Mouse (Mus musculus): ENCODE data around the gene Slc31a1.

The Slc31a1 gene

DNA sequence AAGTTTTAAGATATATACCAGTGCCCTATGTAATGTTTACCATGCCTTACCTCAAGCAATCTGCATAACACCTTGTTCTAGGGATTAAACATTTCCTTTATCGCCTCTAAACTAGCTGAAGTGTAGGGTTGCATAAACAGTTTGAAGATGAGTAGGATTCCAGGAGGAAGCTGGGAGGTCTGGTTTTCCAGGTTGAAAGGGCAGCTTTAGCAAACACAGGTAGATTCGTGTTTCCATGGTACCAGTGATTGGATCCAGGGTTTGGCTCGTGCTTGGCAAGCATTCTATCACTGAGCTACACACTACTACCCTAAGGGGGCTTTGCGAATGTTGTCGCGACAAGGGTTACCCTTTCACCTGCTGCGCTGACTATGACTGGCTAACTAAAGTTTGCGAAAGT lies 3.8 kb downstream of the Slc31a1 start:
- no peak for DNase-seq (ENCODE audit: low spot score)

- DNase-seq (ENCODE audit: low spot score), result no peak
These were observed 5.8 kb downstream of the Slc31a1 start for GRCm38 (mm10) chr4:62366291-62366690.

DNA sequence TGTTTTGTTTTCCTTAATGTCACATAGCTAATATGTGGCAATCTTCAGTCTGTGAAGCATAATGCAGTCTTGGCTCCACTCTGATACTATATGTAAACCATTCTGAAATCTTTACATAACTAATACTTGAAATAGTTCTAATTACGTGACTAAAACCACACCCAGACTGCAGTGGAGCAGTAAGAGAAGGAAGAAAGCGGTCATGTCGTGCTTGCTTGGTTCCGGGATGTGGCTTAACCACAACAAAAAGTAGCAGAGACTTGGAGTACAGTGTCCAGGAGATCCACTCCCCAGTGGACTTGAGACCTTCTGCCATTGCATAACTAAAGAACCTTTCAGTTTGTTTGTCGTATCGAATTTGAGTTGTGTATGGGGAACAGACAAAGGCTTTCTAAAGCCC lies 7.1 kb downstream of the Slc31a1 start:
- DNase-seq (ENCODE audit: low spot score), result no peak

- no peak for DNase-seq (ENCODE audit: low spot score)
These were observed 8.6 kb downstream of the Slc31a1 start for GRCm38 (mm10) chr4:62369091-62369490.

- no peak for DNase-seq (ENCODE audit: low spot score)
These were observed 11.9 kb downstream of the Slc31a1 start for GRCm38 (mm10) chr4:62372410-62372809.

GRCm38 (mm10) chr4:62372818-62373520 lies 12.4 kb downstream of the Slc31a1 start:
- no peak for DNase-seq (ENCODE audit: low spot score)

GRCm38 (mm10) chr4:62373668-62374067 lies 13.1 kb downstream of the Slc31a1 start:
- no peak for DNase-seq (ENCODE audit: low spot score)

GRCm38 (mm10) chr4:62374342-62374741 lies 13.8 kb downstream of the Slc31a1 start:
- no peak for DNase-seq (ENCODE audit: low spot score)

DNA sequence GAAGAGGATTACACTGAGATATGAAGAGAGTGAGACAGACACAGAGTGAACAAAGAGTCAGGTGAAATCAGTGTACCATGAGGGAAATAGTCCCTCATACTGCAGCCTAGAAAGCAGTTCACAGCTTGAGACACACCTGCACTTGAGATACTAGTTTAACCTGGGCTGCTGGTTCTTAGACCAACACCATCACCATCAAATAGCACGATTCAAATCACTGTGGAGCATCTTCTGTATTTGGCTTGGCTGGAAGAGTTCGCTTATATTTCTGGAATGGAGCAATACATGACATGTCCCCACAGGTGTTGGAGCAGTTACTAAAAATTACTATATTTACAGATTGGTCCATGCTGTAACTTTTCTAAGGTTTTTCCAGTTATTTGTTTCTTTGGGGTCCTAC lies 15.6 kb downstream of the Slc31a1 start:
- DNase-seq (ENCODE audit: low spot score), result no peak

DNA sequence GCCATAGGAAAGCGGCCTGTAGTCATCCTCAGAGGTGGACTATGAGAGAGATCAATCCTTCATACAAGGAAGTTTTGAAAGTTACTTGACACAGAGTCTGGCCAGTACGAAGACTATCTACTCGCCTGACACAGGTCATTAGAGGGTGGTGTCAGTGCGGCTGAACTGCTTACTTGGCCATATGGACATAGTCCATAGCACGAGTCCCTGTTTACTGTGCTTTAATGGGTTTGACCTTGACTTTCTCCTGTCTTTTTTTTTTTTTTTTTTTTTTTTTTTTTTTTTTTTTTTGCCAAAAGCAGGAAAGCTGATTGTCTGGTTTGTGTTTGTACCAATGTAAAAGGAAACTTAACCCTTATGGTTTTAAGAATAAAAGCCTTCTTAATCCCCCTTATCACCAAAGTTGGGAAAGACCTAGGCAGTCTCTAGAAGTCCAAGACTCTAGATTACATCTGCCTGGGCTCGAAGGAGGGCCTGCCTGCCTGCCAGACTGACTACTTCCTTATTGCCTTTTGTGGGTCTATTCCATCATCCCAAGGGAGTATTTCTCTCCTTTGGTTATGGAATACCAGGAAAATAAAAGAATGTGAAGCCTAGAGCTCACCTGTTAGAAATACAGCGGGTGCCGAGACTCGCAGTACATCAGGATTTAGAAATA lies 19.3 kb downstream of the Slc31a1 start:
- no peak for DNase-seq (ENCODE audit: low spot score)

- DNase-seq (ENCODE audit: low spot score), result no peak
These were observed 22.7 kb downstream of the Slc31a1 start for GRCm38 (mm10) chr4:62383207-62383606.

GRCm38 (mm10) chr4:62383752-62384151 lies 23.2 kb downstream of the Slc31a1 start:
- no peak for DNase-seq (ENCODE audit: low spot score)

DNA sequence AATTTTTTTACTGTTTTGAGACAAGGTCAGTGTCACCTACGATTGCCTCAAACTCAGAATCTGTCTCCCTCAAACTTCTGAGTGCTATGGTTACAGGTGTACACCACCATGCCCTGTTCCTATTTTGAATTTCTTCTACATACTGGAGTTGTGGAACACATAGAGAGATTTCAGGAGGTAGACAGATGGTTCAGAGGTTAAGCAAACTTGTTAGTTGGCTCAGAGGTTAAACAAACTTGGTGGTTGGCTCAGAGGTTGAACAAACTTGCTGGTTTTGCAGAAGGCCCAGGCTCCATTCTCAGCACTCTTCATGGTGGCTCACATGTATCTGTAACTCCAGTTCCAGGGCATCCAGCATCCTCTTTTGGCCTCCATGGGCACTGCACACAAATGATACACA lies 23.6 kb downstream of the Slc31a1 start:
- no peak for DNase-seq (ENCODE audit: low spot score)

DNA sequence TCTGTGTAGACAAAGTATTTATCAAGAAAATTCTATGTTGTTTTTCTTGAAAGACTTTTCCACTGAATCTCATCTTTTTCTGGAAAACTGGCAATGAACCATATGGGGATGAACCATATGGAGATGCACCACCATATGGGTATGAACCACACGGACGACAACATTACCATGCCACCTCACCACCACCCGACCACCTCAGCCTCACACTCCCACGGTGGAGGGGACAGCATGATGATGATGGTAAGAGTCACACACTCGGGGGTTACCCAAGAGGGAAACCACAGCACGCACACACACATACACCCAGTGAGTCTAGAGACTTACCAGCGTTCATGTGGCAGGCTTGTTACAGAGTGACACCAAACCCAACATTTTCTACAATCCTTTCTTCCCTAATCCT lies 24.9 kb downstream of the Slc31a1 start:
- no peak for DNase-seq (ENCODE audit: low spot score)

DNA sequence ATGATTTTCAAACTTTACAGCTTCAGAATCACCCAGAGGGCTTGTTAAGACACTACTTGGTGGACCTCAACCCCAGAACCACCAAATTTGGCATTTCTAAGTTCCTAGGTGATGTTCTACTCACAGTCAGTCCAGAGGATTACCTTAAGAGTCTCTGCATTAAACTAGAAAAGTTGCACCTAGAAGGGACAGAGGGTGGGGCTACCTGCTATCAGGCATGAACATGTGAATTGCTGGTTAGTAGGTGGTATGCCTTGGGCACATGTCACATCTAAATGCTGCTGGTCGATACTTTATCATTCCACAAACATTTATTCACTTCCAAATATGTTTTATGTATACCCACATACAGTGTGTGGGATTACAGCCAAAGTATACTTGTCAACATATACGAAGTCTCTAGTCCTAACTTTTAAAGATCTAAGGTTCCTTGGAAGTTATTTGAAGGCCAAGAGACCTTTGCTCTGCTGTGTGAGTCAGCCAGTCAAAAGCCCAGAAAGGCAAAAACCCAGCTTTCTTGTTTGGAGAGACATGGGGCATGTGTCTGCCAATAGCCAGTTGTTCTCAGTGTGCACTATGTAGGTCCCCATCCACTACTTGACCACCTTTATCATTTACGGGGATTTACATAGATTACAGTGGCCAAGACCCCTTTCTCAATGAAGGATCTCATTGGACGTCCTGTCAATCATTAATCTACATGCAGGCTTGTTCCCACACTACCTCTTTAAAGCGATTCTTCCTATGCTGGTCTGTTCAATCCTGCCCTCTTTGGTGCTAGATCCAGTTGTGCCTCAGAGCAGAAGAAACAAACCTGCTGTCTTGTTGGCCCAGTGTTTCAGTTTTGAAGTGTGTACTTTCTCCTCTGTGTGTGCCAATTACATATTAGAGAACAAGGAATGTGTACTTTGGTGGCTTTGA lies 29.3 kb downstream of the Slc31a1 start:
- no peak for DNase-seq (ENCODE audit: low spot score)

GRCm38 (mm10) chr4:62391892-62392291 lies 31.4 kb downstream of the Slc31a1 start:
- no peak for DNase-seq (ENCODE audit: low spot score)

DNA sequence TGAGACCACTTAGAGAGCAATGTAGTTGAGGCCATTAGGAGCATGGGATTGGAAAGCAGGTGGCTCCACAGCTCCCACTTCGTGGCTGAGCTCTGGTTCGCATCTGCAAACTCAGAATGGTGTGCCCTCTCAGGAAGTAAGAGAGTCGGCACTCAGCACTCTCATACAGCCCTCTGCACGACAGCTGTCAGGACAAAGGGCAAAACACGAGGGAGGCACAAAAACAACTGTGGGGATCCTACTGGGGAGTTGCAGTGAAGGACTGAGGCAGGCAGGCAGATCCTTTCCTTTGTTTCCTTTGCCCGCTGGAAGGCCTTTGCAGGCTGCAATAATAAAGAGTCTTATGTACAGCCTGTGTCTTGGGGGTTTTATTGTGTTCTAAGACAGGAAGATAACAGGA lies 32.9 kb downstream of the Slc31a1 start:
- DNase-seq (ENCODE audit: low spot score), result no peak

DNA sequence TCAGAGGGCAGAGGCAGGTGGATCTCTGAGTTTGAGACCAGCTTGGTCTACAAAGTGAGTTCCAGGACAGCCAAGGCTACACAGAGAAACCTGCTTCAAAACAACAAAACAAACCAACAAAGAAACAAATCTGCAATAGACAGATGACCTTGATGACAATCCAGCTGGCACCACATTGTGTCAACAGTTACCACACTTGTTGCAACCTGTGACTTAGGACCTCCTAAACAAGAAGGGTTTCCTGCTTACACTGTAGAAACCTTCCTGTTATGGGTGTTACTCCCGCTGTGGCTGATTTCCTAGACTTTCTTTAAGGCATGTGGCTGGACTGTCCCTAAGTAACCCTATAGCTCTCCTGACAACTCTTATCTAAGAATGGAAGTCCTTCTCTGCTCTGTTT lies 35.3 kb downstream of the Slc31a1 start:
- DNase-seq (ENCODE audit: low spot score), result no peak

GRCm38 (mm10) chr4:62397616-62398365 lies 37.3 kb downstream of the Slc31a1 start:
- no peak for DNase-seq (ENCODE audit: low spot score)

DNA sequence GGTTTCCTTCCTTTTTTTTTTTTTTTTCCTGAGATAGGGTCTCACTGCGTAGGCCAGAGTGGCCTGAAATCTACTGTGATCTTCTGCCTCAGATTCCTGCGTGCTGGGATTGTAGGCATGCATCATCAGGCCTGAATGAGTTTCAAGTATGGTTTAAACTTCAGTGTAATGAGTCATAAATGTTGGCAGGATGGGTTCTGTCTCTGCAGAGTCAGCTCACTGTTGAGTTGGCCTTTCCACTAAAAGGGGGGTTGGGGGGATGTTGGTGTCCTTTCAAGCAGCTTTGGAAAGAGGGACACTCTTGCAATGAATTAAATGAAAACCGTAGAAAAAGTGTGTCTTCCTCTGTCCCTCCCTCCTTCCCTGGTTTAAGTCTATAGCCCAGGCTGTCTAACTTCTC lies 38.4 kb downstream of the Slc31a1 start:
- no peak for DNase-seq (ENCODE audit: low spot score)

DNA sequence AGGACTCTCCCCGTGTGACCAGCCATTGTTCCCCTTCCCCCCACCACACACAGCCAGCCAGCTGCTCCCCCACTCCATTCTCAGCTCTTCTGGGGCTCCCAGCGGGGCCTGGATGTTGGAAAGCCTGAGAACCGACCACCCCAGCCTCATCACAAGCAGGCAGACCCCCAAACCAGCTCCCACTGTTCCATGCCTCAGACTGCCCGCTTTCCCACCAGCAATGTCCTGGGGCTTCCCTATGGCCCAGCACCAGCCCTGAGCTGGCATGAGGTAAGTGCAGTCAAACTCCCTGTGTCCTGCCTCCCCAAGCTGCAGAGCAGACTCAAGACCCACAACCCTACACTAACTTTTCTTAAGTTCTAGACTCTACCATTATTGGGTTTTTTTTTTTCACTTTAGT lies 45.6 kb downstream of the Slc31a1 start:
- DNase-seq (ENCODE audit: low spot score), result no peak
